Mouse (Mus musculus) hindbrain, postnatal 0 days (tissue): ENCODE measurements at regions not wholly inside any gene's neighbourhood (a gene's known extent, or its start where the extent isn't known, plus 50 kb on each side); places are given as distances from the start of the nearest gene placed in this dataset.

Experiments
- ATAC-seq: fragments of 200-750 bp; cut with Nextera tagmentation; 2 replicates; pipeline ENCODE4 v1.8.0; 2017; ENCODE audit warnings: mild to moderate bottlenecking, moderate TSS enrichment, moderate library complexity
- DNase-seq: peaks from one replicate; pipeline ENCODE4 v3.0.0-alpha.2; 2015; ENCODE audit warnings: low spot score
- H3K27ac ChIP-seq: fragments of 300-500 bp; sonication (generic); 2 replicates; pipeline ENCODE4 v1.5.1; 2014; ENCODE audit warnings: mild to moderate bottlenecking
- H3K27me3 ChIP-seq: fragments of 300-500 bp; sonication (generic); 2 replicates; pipeline ENCODE4 v1.6.1; 2014; ENCODE audit warnings: low read length, mixed read lengths; ENCODE audit not compliant: insufficient read depth
- H3K36me3 ChIP-seq: fragments of 300-500 bp; sonication (generic); 2 replicates; pipeline ENCODE4 v1.6.1; 2014; ENCODE audit warnings: low read length, mixed read lengths; ENCODE audit not compliant: insufficient read depth
- H3K4me1 ChIP-seq: fragments of 300-500 bp; sonication (generic); 2 replicates; pipeline ENCODE4 v1.6.1; 2014; ENCODE audit warnings: antibody characterized with exemption, low read length, mixed read lengths; ENCODE audit not compliant: insufficient read depth
- H3K4me2 ChIP-seq: fragments of 300-500 bp; sonication (generic); 2 replicates; pipeline ENCODE4 v1.6.1; 2014; ENCODE audit warnings: low read depth, mild to moderate bottlenecking, low read length, moderate library complexity, mixed read lengths
- H3K4me3 ChIP-seq: fragments of 300-500 bp; sonication (generic); 2 replicates; pipeline ENCODE4 v1.5.1; 2014; ENCODE audit warnings: low read length
- H3K9ac ChIP-seq: fragments of 300-500 bp; sonication (generic); replicated peaks from 2 replicates; pipeline ENCODE4 v1.6.1; 2014; ENCODE audit warnings: mild to moderate bottlenecking, low read length, moderate library complexity, mixed read lengths
- H3K9me3 ChIP-seq: fragments of 300-500 bp; sonication (generic); 2 replicates; pipeline ENCODE4 v1.6.1; 2016; ENCODE audit warnings: low read length, mixed read lengths
- CTCF ChIP-seq: IDR thresholded peaks from 2 replicates; pipeline ENCODE4 v1.5.1; 2016; ENCODE audit warnings: antibody characterized with exemption, control low read depth, low read depth
- WGBS: fragments of 180-500 bp; shearing (Covaris S2); extraction: QIAGEN DNeasy Blood & Tissue Kit; methylation state at CpG from one replicate; pipeline ENCODE4 v1.1.7; 2014; 5-methylcytosine and 5-hydroxymethylcytosine counted together

- Histone ChIP-seq H3K27ac (no peak overlapping the region), H3K4me2 (no peak overlapping the region), H3K27me3 (no peaks in the 10 kb centered on the region), H3K4me3 (no peak overlapping the region), H3K36me3 (no peaks in the 10 kb centered on the region), H3K9ac (no peak overlapping the region), H3K9me3 (no peaks in the 10 kb centered on the region), H3K4me1 (no peaks in the 10 kb centered on the region)
- WGBS = 82% methylated on average over 4 of the region's 4 CpGs
- DNase-seq (no peak), ATAC-seq (no peak)
- TF ChIP-seq CTCF = no peak
These were observed 332.4 kb upstream of the Nudt12 start for GRCm38 (mm10) chr17:59345526-59345925.

- no peak for TF ChIP-seq CTCF
- DNase-seq = no peak
- H3K4me1 ChIP-seq = no peaks in the 10 kb centered on the region
- 93% methylated on average over 5 of the region's 5 CpGs for WGBS
- H3K9me3 ChIP-seq = no peaks in the 10 kb centered on the region
- no peak overlapping the region for H3K9ac ChIP-seq
- H3K4me3 ChIP-seq = no peak overlapping the region
- no peak overlapping the region for H3K27ac ChIP-seq
- no peak for ATAC-seq
- no peaks in the 10 kb centered on the region for H3K27me3 ChIP-seq
- no peaks in the 10 kb centered on the region for H3K36me3 ChIP-seq
- no peak overlapping the region for H3K4me2 ChIP-seq
These were observed 284.8 kb upstream of the Nudt12 start for GRCm38 (mm10) chr17:59297939-59298338.

GRCm38 (mm10) chr17:59281364-59281763, 268.2 kb upstream of the Nudt12 start:
- Histone ChIP-seq H3K4me3 (no peak overlapping the region), H3K9me3 (no peaks in the 10 kb centered on the region), H3K9ac (no peak overlapping the region), H3K36me3 (no peaks in the 10 kb centered on the region), H3K4me1 (no peaks in the 10 kb centered on the region), H3K27ac (no peak overlapping the region), H3K27me3 (no peaks in the 10 kb centered on the region), H3K4me2 (no peak overlapping the region)
- ATAC-seq = peak; percentile 61; the same call in 1 of the 2 replicates
- peak; percentile 74 for TF ChIP-seq CTCF
- WGBS = 60% methylated on average over 3 of the region's 3 CpGs
- peak; percentile 64 for DNase-seq

GRCm38 (mm10) chr17:59279811-59280210, 266.6 kb upstream of the Nudt12 start:
- no peak overlapping the region for H3K4me2 ChIP-seq
- H3K9ac ChIP-seq = no peak overlapping the region
- 43% methylated on average over 10 of the region's 10 CpGs for WGBS

GRCm38 (mm10) chr17:59269613-59270012, 256.4 kb upstream of the Nudt12 start:
- no peak for ATAC-seq

More at GRCm38 (mm10) chr17:59279811-59280210, 266.6 kb upstream of the Nudt12 start:
- no peak overlapping the region for H3K4me3 ChIP-seq
- H3K27me3 ChIP-seq = no peaks in the 10 kb centered on the region
- no peaks in the 10 kb centered on the region for H3K9me3 ChIP-seq
- ATAC-seq = no peak
- no peak for TF ChIP-seq CTCF
- DNase-seq = no peak
- H3K36me3 ChIP-seq = no peaks in the 10 kb centered on the region
- H3K27ac ChIP-seq = no peak overlapping the region
- H3K4me1 ChIP-seq = no peaks in the 10 kb centered on the region

GRCm38 (mm10) chr17:59249000-59249399, 235.8 kb upstream of the Nudt12 start:
- no peaks in the 10 kb centered on the region for H3K27me3 ChIP-seq
- H3K4me3 ChIP-seq = no peak overlapping the region
- H3K9ac ChIP-seq = no peak overlapping the region
- no peak overlapping the region for H3K27ac ChIP-seq
- no peaks in the 10 kb centered on the region for H3K36me3 ChIP-seq
- no peak overlapping the region for H3K4me2 ChIP-seq
- DNase-seq (no peak), ATAC-seq (no peak)
- TF ChIP-seq CTCF = no peak
- WGBS = 85% methylated on average over 5 of the region's 5 CpGs
- no peaks in the 10 kb centered on the region for H3K4me1 ChIP-seq
- no peaks in the 10 kb centered on the region for H3K9me3 ChIP-seq

More at GRCm38 (mm10) chr17:59269613-59270012, 256.4 kb upstream of the Nudt12 start:
- no peaks in the 10 kb centered on the region for H3K4me1 ChIP-seq
- no peak for TF ChIP-seq CTCF
- H3K9me3 ChIP-seq = no peaks in the 10 kb centered on the region
- no peak for DNase-seq
- no peaks in the 10 kb centered on the region for H3K36me3 ChIP-seq
- no peak overlapping the region for H3K4me3 ChIP-seq
- H3K9ac ChIP-seq = no peak overlapping the region
- H3K27ac ChIP-seq = no peak overlapping the region
- H3K27me3 ChIP-seq = no peaks in the 10 kb centered on the region
- no peak overlapping the region for H3K4me2 ChIP-seq

- WGBS = 86% methylated on average over 2 of the region's 2 CpGs
These were observed 219.1 kb upstream of the Nudt12 start for GRCm38 (mm10) chr17:59232251-59232650.

More at GRCm38 (mm10) chr17:59232251-59232650, 219.1 kb upstream of the Nudt12 start:
- H3K4me1 ChIP-seq = no peaks in the 10 kb centered on the region
- no peaks in the 10 kb centered on the region for H3K36me3 ChIP-seq
- ATAC-seq = no peak
- no peaks in the 10 kb centered on the region for H3K27me3 ChIP-seq
- no peak overlapping the region for H3K4me2 ChIP-seq
- no peak for TF ChIP-seq CTCF
- H3K9ac ChIP-seq = no peak overlapping the region
- no peak overlapping the region for H3K27ac ChIP-seq
- no peak overlapping the region for H3K4me3 ChIP-seq
- DNase-seq = no peak
- no peaks in the 10 kb centered on the region for H3K9me3 ChIP-seq
